8 mouse cellular contexts compared by ENCODE assay signal in the genomic region with DNA sequence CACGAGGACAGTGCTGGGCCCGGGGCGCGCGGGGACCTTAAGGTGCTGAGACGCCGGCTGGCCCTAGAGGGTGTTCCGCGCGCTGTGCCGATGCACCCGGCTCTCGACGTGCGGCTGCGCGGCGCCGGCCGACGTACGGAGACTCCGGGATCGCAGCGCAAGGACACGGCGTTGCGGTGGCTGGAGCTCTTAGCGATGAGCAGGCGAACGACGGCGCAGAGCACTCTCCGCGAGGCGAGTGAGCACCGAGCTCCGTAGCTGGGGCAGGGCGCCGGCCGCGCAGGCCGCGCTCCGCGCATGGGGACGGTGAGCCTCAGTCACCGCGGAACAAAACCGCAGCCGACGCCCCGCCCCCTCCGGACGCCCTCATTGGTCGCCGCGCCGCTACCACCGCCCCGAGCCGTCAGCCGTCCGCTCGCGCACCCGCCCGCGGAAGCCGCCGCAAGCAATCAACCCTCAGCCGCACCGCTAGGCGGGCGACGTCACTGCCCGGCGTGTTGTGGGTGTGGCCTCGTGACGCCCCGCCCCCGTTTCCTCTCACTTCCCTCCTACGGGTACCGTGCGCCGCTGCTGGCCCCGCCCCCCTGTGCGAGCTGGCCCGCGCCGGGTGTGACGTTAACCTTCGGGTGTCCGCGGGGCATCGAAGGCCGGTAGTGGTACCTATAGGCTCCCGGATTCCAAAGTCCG. TPM values are rescaled to one million over a fixed set of nuclear protein-coding genes. Genes with fewer than 3 reads are reported as not detected.
A peak's percentile ranks its signal among the peaks of the same experiment; 100 is the strongest.
DNase-seq lines count a peak whose midpoint lies in the region; ATAC-seq and TF ChIP-seq lines count a peak whose summit lies in the region.

Fam53a (minus strand) TSS at position 335 of the 687 bp plus-strand sequence.
Gm9903 (plus strand) TSS at position 625 of the 687 bp plus-strand sequence.

- peak; percentile 97 for ATAC-seq in frontal cortex, adult (ENCODE audit: low TSS enrichment)
- peak; percentile 98 for ATAC-seq in lung, postnatal 0 days

- H3K9me3 ChIP-seq in hindbrain, embryonic 10.5 days, result no peaks in the 10 kb centered on the region
- H3K9me3 ChIP-seq in lung, postnatal 0 days (ENCODE audit: low read length), result no peaks in the 10 kb centered on the region

- peak within 1 kb of the TSS; percentile 94 for H3K27ac ChIP-seq in hindbrain, embryonic 10.5 days
- peak within 1 kb of the TSS; percentile 93 for H3K27ac ChIP-seq in lung, postnatal 0 days (ENCODE audit: low read length)

- peak; percentile 39 for TF ChIP-seq CTCF in lung, postnatal 0 days (IDR thresholded peaks at IDR 0.05)

- peak within 1 kb of the TSS; percentile 91 for H3K4me2 ChIP-seq in lung, postnatal 0 days (replicated peaks; ENCODE audit: low read depth, low read length)

- no peaks in the 10 kb centered on the region for H3K27me3 ChIP-seq in hindbrain, embryonic 10.5 days (ENCODE audit: insufficient read depth, poor library complexity, severe bottlenecking)
- no peaks in the 10 kb centered on the region for H3K27me3 ChIP-seq in lung, postnatal 0 days (replicated peaks; ENCODE audit: insufficient read depth, low read length)

- TF ChIP-seq EP300 in lung, postnatal 0 days (IDR thresholded peaks at IDR 0.05), result no peak

- H3K4me3 ChIP-seq in hindbrain, embryonic 10.5 days, result peak within 1 kb of the TSS; percentile 89
- H3K4me3 ChIP-seq in lung, postnatal 0 days (ENCODE audit: low read depth, low read length), result peak within 1 kb of the TSS; percentile 80

- H3K9ac ChIP-seq in lung, postnatal 0 days (replicated peaks; ENCODE audit: low read depth), result peak within 1 kb of the TSS; percentile 79

- peaks cover 29% of the 10 kb centered on the region for H3K4me1 ChIP-seq in hindbrain, embryonic 10.5 days (replicated peaks)
- H3K4me1 ChIP-seq in lung, postnatal 0 days (ENCODE audit: insufficient read depth, low read depth, low read length), result peaks cover 8% of the 10 kb centered on the region; the same call in 1 of the 2 replicates

- DNase-seq in Muller cell, postnatal 12 days (ENCODE audit: inconsistent ontology term), result peak; percentile 99
- DNase-seq in cerebellum, adult 9-10 months, result peak; percentile 100
- DNase-seq in hindbrain, embryonic 10.5 days (ENCODE audit: low spot score), result peak; percentile 100
- DNase-seq in layer of hippocampus, postnatal 10 days (ENCODE audit: low spot score in 2 of 2), result peak; percentile 100
- peak; percentile 98 for DNase-seq in lung, postnatal 0 days (ENCODE audit: low spot score)
- peak; percentile 99 for DNase-seq in ovary, postnatal 10 days (ENCODE audit: low spot score)
- DNase-seq in thymus, postnatal 0 days (ENCODE audit: low spot score), result peak; percentile 98

- under 1% methylated on average over 99 of the region's 99 CpGs for WGBS in hindbrain, embryonic 10.5 days
- WGBS in lung, postnatal 0 days, result 2% methylated on average over 93 of the region's 99 CpGs

- peaks cover 1% of the 10 kb centered on the region for H3K36me3 ChIP-seq in hindbrain, embryonic 10.5 days
- H3K36me3 ChIP-seq in lung, postnatal 0 days (ENCODE audit: insufficient read depth, low read length), result no peaks in the 10 kb centered on the region

RNA-seq across cellular contexts. Expression of gene Fam53a, which starts in this region (rescaled TPM):
- polyA plus RNA-seq in hindbrain, embryonic 10.5 days (2016; fragmentation: Nextera tagmentation; extraction: Ambion mirVana), result 58.8 and 68.1 TPM in 2 replicates
- 10 to 100 TPM; 20.4 to 24.0 TPM for total RNA-seq in layer of hippocampus, postnatal 10 days (2021)
- polyA plus RNA-seq in lung, postnatal 0 days (2015; fragmentation: Nextera tagmentation; extraction: Ambion mirVana), result 43.9 and 46.1 TPM in 2 replicates
- 72.6 and 78.5 TPM in 2 replicates for polyA plus RNA-seq in thymus, postnatal 0 days (2015; fragmentation: Nextera tagmentation; extraction: Ambion mirVana)

RNA-seq across cellular contexts. Expression of gene Gm9903, which starts in this region (rescaled TPM):
- polyA plus RNA-seq in hindbrain, embryonic 10.5 days (2016; fragmentation: Nextera tagmentation; extraction: Ambion mirVana), result 0.77 and 1.2 TPM in 2 replicates
- total RNA-seq in layer of hippocampus, postnatal 10 days (2021), result under 1 TPM in 1 of 2 experiments, not detected in 1; 0.73 TPM
- polyA plus RNA-seq in lung, postnatal 0 days (2015; fragmentation: Nextera tagmentation; extraction: Ambion mirVana), result 0.37 and 0.41 TPM in 2 replicates
- 0.44 and 0.60 TPM in 2 replicates for polyA plus RNA-seq in thymus, postnatal 0 days (2015; fragmentation: Nextera tagmentation; extraction: Ambion mirVana)

Comparison
In these comparisons a context has a peak if more than half of its experiments do, and no peak if none do; other contexts are left out.
1. Peak in every context shown above with its lines: DNase-seq, ATAC-seq, H3K4me3 ChIP-seq and H3K27ac ChIP-seq.